Mouse (Mus musculus) liver, postnatal 0 days (tissue): ENCODE results near the gene Sdc3.

Source experiments
- CTCF ChIP-seq: sonication (generic); IDR thresholded peaks from 2 replicates; pipeline ENCODE4 v1.5.1; 2016; ENCODE audit warnings: antibody characterized with exemption, low read depth
- EP300 ChIP-seq: IDR thresholded peaks from 2 replicates; pipeline ENCODE4 v1.6.1; 2016; ENCODE audit warnings: antibody characterized with exemption, low read depth, mild to moderate bottlenecking

GRCm38 (mm10) chr4:130834122-130834521, 41.8 kb downstream of the Sdc3 start:
- TF ChIP-seq CTCF (no peak), EP300 (no peak)
